Mouse (Mus musculus): ENCODE measurements around the gene Slc29a2. TPM values are rescaled to one million over a fixed set of nuclear protein-coding genes. Genes with fewer than 3 reads are reported as not detected.
"Not testable (repeated sequence)": the region's sequence is repeated elsewhere in the genome, so short reads cannot be mapped to it uniquely, and the experiment has no call there.

The Slc29a2 gene
- polyA plus RNA-seq, 1 experiment from 2014 or later: 8.2 TPM

DNA sequence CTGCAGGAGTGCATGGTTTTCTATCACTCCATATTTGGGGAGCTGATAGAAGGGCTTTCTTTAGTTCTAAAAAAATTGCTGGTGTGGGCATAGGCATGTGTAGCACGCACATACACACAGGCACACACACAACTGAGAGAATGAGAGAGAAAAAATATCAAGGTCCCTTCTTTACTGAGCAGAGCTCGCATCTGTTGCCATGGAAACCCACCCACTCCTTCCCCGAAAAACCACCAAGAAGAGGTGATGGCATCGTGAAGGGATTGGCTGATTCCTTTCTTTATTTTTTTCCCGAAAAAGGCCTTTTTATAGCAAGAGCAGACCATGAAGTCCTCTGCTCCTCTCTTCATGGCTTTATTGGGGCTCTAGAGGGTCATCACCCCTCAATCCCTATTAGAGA, 29.6 kb upstream of the Slc29a2 start:
- H3K9ac ChIP-seq (ENCODE audit: low read depth, low read length): no peak overlapping the region
- H3K4me1 ChIP-seq (ENCODE audit: control insufficient read depth, insufficient read depth, low read length): peaks cover 28% of the 10 kb centered on the region
- H3K4me2 ChIP-seq: no peak overlapping the region
- no peak overlapping the region for H3K4me3 ChIP-seq (ENCODE audit: low read depth, low read length)
- 61% methylated on average over 5 of the region's 5 CpGs for WGBS (ENCODE audit: insufficient replicate concordance)
- H3K9me3 ChIP-seq (replicated peaks; ENCODE audit: control insufficient read depth, low read length): no peaks in the 10 kb centered on the region
- no peak for ATAC-seq (replicated peaks; ENCODE audit: insufficient number of reproducible peaks, low FRiP score, low TSS enrichment)
- peaks cover 25% of the 10 kb centered on the region for H3K27me3 ChIP-seq (ENCODE audit: control insufficient read depth, insufficient read depth, low read length)
- H3K36me3 ChIP-seq (ENCODE audit: control insufficient read depth, insufficient read depth, low read length): no peaks in the 10 kb centered on the region
- no peak overlapping the region for H3K27ac ChIP-seq (ENCODE audit: low read depth, low read length)

DNA sequence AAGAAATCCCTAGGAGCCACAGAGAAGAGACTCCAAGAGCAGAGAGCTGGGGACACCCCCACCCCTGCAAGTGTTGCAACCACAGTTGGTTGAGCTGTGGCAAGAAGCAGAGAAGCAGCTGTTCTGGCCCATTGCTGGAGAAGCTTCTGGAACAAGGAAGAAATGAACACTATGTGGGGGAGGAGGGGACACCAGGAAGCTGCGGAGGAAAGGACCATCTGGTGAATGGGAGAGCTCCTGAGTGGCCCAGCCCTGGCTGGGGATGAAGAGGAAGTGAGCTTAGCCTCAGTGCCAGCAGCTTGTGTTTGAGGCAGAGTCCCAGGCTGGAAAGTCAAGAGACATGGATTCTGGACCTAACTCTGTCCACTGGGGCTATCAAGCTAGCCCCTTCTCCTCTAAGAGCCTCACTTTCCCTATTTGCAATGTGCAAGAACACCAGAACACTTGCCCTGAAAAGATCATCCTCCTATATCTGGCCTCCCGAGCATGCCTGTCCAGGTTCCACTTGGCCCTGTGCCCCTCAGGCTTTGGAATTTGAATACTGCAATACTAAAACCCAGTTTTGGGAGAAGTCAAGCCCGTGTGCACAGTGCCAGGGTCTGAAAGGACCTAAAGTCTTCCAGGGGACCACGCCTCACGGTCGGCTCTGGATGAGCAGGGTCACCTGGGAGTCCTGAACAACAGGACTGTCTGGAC, 24.1 kb upstream of the Slc29a2 start:
- Histone ChIP-seq H3K9ac (ENCODE audit: low read depth, low read length) (no peak overlapping the region), H3K36me3 (ENCODE audit: control insufficient read depth, insufficient read depth, low read length) (no peaks in the 10 kb centered on the region), H3K4me3 (ENCODE audit: low read depth, low read length) (no peak overlapping the region), H3K9me3 (replicated peaks; ENCODE audit: control insufficient read depth, low read length) (no peaks in the 10 kb centered on the region), H3K4me2 (peak overlapping the region; percentile 27), H3K27ac (ENCODE audit: low read depth, low read length) (no peak overlapping the region), H3K4me1 (ENCODE audit: control insufficient read depth, insufficient read depth, low read length) (peaks cover 11% of the 10 kb centered on the region), H3K27me3 (ENCODE audit: control insufficient read depth, insufficient read depth, low read length) (peaks cover 9% of the 10 kb centered on the region; the same call in 1 of the 2 replicates)
- 62% methylated on average over 6 of the region's 6 CpGs for WGBS (ENCODE audit: insufficient replicate concordance)
- ATAC-seq (replicated peaks; ENCODE audit: insufficient number of reproducible peaks, low FRiP score, low TSS enrichment): no peak

- peak; percentile 84 for ATAC-seq (replicated peaks; ENCODE audit: insufficient number of reproducible peaks, low FRiP score, low TSS enrichment)
- H3K4me1 ChIP-seq (ENCODE audit: control insufficient read depth, insufficient read depth, low read length): peaks cover 11% of the 10 kb centered on the region; the same call in 1 of the 2 replicates
- H3K27ac ChIP-seq (ENCODE audit: low read depth, low read length): peak overlapping the region; percentile 30
- H3K9ac ChIP-seq (ENCODE audit: low read depth, low read length): 0 out of 2 replicates have a peak overlapping the region, but pooled peaks have one; percentile 0
- H3K4me2 ChIP-seq: peak overlapping the region; percentile 63
- no peaks in the 10 kb centered on the region for H3K9me3 ChIP-seq (replicated peaks; ENCODE audit: control insufficient read depth, low read length)
- H3K36me3 ChIP-seq (ENCODE audit: control insufficient read depth, insufficient read depth, low read length): no peaks in the 10 kb centered on the region
- 1% methylated on average over 39 of the region's 39 CpGs for WGBS (ENCODE audit: insufficient replicate concordance)
- peaks cover 9% of the 10 kb centered on the region; the same call in 1 of the 2 replicates for H3K27me3 ChIP-seq (ENCODE audit: control insufficient read depth, insufficient read depth, low read length)
- peak overlapping the region; percentile 33 for H3K4me3 ChIP-seq (ENCODE audit: low read depth, low read length)
These were observed 21.8 kb upstream of the Slc29a2 start for GRCm38 (mm10) chr19:5001666-5002406.

DNA sequence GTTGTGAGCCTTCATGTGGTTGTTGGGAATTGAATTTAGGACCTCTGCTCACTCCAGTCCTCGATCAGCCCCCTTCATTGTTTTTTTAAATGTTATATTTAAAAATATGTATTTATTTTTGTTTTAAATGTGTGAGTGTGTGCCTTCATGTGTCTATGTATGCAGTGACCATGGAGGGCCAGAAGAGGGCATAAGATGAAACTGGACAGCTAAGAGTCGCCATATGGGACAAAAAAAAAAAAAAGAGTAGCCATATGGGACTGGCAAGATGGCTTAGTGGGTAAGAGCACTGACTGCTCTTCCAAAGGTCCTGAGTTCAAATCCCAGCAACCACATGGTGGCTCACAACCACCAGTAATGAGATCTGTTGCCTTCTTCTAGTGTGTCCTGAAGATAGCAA, 20.0 kb upstream of the Slc29a2 start:
- H3K9me3 ChIP-seq (replicated peaks; ENCODE audit: control insufficient read depth, low read length); H3K27ac ChIP-seq (ENCODE audit: low read depth, low read length); ATAC-seq (replicated peaks; ENCODE audit: insufficient number of reproducible peaks, low FRiP score, low TSS enrichment); H3K9ac ChIP-seq (ENCODE audit: low read depth, low read length); H3K4me3 ChIP-seq (ENCODE audit: low read depth, low read length); H3K36me3 ChIP-seq (ENCODE audit: control insufficient read depth, insufficient read depth, low read length); H3K27me3 ChIP-seq (ENCODE audit: control insufficient read depth, insufficient read depth, low read length); H3K4me2 ChIP-seq: not testable (repeated sequence)
- 49% methylated on average over 2 of the region's 2 CpGs for WGBS (ENCODE audit: insufficient replicate concordance)
- H3K4me1 ChIP-seq (ENCODE audit: control insufficient read depth, insufficient read depth, low read length): peaks cover 11% of the 10 kb centered on the region; the same call in 1 of the 2 replicates

GRCm38 (mm10) chr19:5004925-5005324, 18.7 kb upstream of the Slc29a2 start:
- H3K4me3 ChIP-seq (ENCODE audit: low read depth, low read length): no peak overlapping the region
- no peak for ATAC-seq (replicated peaks; ENCODE audit: insufficient number of reproducible peaks, low FRiP score, low TSS enrichment)
- H3K4me1 ChIP-seq (ENCODE audit: control insufficient read depth, insufficient read depth, low read length): peaks cover 3% of the 10 kb centered on the region; the same call in 1 of the 2 replicates
- no peak overlapping the region for H3K9ac ChIP-seq (ENCODE audit: low read depth, low read length)
- H3K27ac ChIP-seq (ENCODE audit: low read depth, low read length): no peak overlapping the region
- no peaks in the 10 kb centered on the region for H3K9me3 ChIP-seq (replicated peaks; ENCODE audit: control insufficient read depth, low read length)
- H3K4me2 ChIP-seq: no peak overlapping the region
- peaks cover 9% of the 10 kb centered on the region; the same call in 1 of the 2 replicates for H3K27me3 ChIP-seq (ENCODE audit: control insufficient read depth, insufficient read depth, low read length)
- H3K36me3 ChIP-seq (ENCODE audit: control insufficient read depth, insufficient read depth, low read length): no peaks in the 10 kb centered on the region
- 63% methylated on average over 4 of the region's 4 CpGs for WGBS (ENCODE audit: insufficient replicate concordance)

DNA sequence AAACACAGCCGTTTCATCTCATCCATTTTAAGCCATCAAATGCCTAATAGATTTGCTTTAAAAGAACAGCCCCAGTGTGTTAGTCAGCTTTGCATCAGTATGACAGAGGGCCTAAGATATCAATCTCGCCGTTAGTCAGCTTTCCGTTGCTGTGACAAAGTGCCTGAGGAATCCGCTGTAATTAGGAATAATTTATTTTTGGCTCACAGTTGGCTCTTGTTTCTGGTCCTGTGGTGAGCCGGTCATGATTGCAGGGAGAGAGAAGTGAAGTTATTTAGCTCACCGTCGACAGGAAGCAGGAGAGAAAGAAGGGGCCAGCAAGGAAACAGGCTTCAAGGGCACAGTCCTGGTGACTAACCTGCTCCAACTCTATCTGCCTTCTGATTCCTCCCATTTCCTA, 10.5 kb upstream of the Slc29a2 start:
- WGBS (ENCODE audit: insufficient replicate concordance): 46% methylated on average over 8 of the region's 8 CpGs
- Histone ChIP-seq H3K27me3 (ENCODE audit: control insufficient read depth, insufficient read depth, low read length) (no peaks in the 10 kb centered on the region), H3K4me3 (ENCODE audit: low read depth, low read length) (no peak overlapping the region), H3K36me3 (ENCODE audit: control insufficient read depth, insufficient read depth, low read length) (no peaks in the 10 kb centered on the region), H3K9ac (ENCODE audit: low read depth, low read length) (no peak overlapping the region), H3K4me2 (no peak overlapping the region), H3K27ac (ENCODE audit: low read depth, low read length) (no peak overlapping the region), H3K4me1 (ENCODE audit: control insufficient read depth, insufficient read depth, low read length) (peaks cover 11% of the 10 kb centered on the region; the same call in 1 of the 2 replicates), H3K9me3 (replicated peaks; ENCODE audit: control insufficient read depth, low read length) (no peaks in the 10 kb centered on the region)
- no peak for ATAC-seq (replicated peaks; ENCODE audit: insufficient number of reproducible peaks, low FRiP score, low TSS enrichment)

DNA sequence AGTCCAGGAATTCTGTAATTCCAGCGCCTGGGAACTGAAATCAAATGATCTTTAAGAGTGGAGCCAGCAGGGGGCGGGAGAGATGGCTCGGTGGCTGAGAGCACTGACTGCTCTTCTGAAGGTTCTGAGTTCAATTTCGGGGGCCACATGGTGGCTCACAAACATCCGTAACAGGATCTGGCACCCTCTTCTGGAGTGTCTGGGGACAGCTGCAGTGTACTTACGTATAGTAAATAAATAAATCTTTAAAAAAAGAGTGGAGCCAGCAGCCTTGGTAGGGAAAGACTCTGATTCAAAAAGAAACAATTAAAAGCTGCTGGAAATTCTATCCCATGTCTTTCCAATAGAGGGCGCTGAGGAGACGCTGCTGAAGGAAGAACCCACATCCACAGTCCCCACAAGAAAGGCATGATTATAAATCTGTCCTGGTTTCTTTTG, 8.7 kb upstream of the Slc29a2 start:
- Histone ChIP-seq H3K36me3 (ENCODE audit: control insufficient read depth, insufficient read depth, low read length) (no peaks in the 10 kb centered on the region), H3K4me1 (ENCODE audit: control insufficient read depth, insufficient read depth, low read length) (peaks cover 11% of the 10 kb centered on the region; the same call in 1 of the 2 replicates), H3K4me2 (no peak overlapping the region), H3K27me3 (ENCODE audit: control insufficient read depth, insufficient read depth, low read length) (no peaks in the 10 kb centered on the region), H3K27ac (ENCODE audit: low read depth, low read length) (no peak overlapping the region), H3K4me3 (ENCODE audit: low read depth, low read length) (no peak overlapping the region), H3K9ac (ENCODE audit: low read depth, low read length) (no peak overlapping the region; the same call in 1 of the 2 replicates), H3K9me3 (replicated peaks; ENCODE audit: control insufficient read depth, low read length) (no peaks in the 10 kb centered on the region)
- 20% methylated on average over 8 of the region's 8 CpGs for WGBS (ENCODE audit: insufficient replicate concordance)
- ATAC-seq (replicated peaks; ENCODE audit: insufficient number of reproducible peaks, low FRiP score, low TSS enrichment): no peak

GRCm38 (mm10) chr19:5016221-5016742, 7.4 kb upstream of the Slc29a2 start:
- Histone ChIP-seq H3K4me2 (peak overlapping the region; percentile 56), H3K36me3 (ENCODE audit: control insufficient read depth, insufficient read depth, low read length) (no peaks in the 10 kb centered on the region), H3K4me1 (ENCODE audit: control insufficient read depth, insufficient read depth, low read length) (peaks cover 11% of the 10 kb centered on the region; the same call in 1 of the 2 replicates), H3K9me3 (replicated peaks; ENCODE audit: control insufficient read depth, low read length) (no peaks in the 10 kb centered on the region), H3K27ac (ENCODE audit: low read depth, low read length) (peak overlapping the region; percentile 95), H3K4me3 (ENCODE audit: low read depth, low read length) (no peak overlapping the region), H3K9ac (ENCODE audit: low read depth, low read length) (peak overlapping the region; percentile 36; the same call in 1 of the 2 replicates), H3K27me3 (ENCODE audit: control insufficient read depth, insufficient read depth, low read length) (no peaks in the 10 kb centered on the region)
- peak; percentile 67; the same call in 1 of the 2 replicates for ATAC-seq (replicated peaks; ENCODE audit: insufficient number of reproducible peaks, low FRiP score, low TSS enrichment)
- 24% methylated on average over 10 of the region's 10 CpGs for WGBS (ENCODE audit: insufficient replicate concordance)

All from heart, embryonic 11.5 days (tissue).